Mouse (Mus musculus) ES-E14 (cell line): ENCODE results near the gene Tbcc. TPM values are rescaled to one million over a fixed set of nuclear protein-coding genes. Genes with fewer than 3 reads are reported as not detected.
A peak's percentile ranks its signal among the peaks of the same experiment; 100 is the strongest.

Experiments used
- DNase-seq: peaks from one replicate; pipeline ENCODE4 v3.0.0-alpha.2; 2013; ENCODE audit warnings: low read depth, low spot score
- H3K27ac ChIP-seq: 2 replicates; pipeline ENCODE4 v1.5.1; 2012; ENCODE audit warnings: low read depth, mild to moderate bottlenecking, low read length, moderate library complexity, mixed read lengths; ENCODE audit not compliant: poor library complexity, insufficient read depth, severe bottlenecking
- H3K36me3 ChIP-seq: 2 replicates; pipeline ENCODE4 v1.6.1; 2012; ENCODE audit warnings: mild to moderate bottlenecking, low read length, moderate library complexity, mixed read lengths; ENCODE audit not compliant: control insufficient read depth, poor library complexity, insufficient read depth, severe bottlenecking
- H3K4me1 ChIP-seq, 2 experiments: fragments of 150-350 bp in 1 of 2; sonication (generic) in 1 of 2; 2 replicates each; pipeline ENCODE4 v1.6.1; 2012; ENCODE audit warnings: low read length in 2 of 2, mild to moderate bottlenecking in 1 of 2, mixed read lengths in 1 of 2; ENCODE audit not compliant: control insufficient read depth in 2 of 2, insufficient read depth in 2 of 2, poor library complexity in 1 of 2
- H3K4me3 ChIP-seq, 2 experiments: fragments of 150-350 bp in 1 of 2; sonication (generic) in 1 of 2; 2 replicates each; pipeline ENCODE4 v1.5.1; 2012; ENCODE audit warnings: low read length in 2 of 2, low read depth in 1 of 2, mild to moderate bottlenecking in 1 of 2, mixed read lengths in 1 of 2; ENCODE audit not compliant: insufficient read depth in 1 of 2, poor library complexity in 1 of 2, severe bottlenecking in 1 of 2
- H3K9ac ChIP-seq: 2 replicates; pipeline ENCODE4 v1.6.1; 2012; ENCODE audit warnings: low read depth, mild to moderate bottlenecking, low read length, mixed read lengths; ENCODE audit not compliant: poor library complexity, insufficient read depth, severe bottlenecking
- H3K9me3 ChIP-seq: fragments of 150-350 bp; sonication (generic); 2 replicates; pipeline ENCODE4 v1.6.1; 2012; ENCODE audit warnings: low read depth, mild to moderate bottlenecking, low read length; ENCODE audit not compliant: control insufficient read depth, insufficient read depth
- CHD2 ChIP-seq: IDR thresholded peaks from 2 replicates; pipeline ENCODE4 v1.6.1; 2014; ENCODE audit warnings: mild to moderate bottlenecking, low read depth, low read length, inconsistent platforms
- HCFC1 ChIP-seq: IDR thresholded peaks from 2 replicates; pipeline ENCODE4 v1.6.1; 2012; ENCODE audit warnings: low read length, inconsistent platforms, borderline replicate concordance; ENCODE audit not compliant: insufficient read depth
- MAFK ChIP-seq: IDR thresholded peaks from 2 replicates; pipeline ENCODE4 v1.6.1; 2014; ENCODE audit warnings: mild to moderate bottlenecking, low read depth, low read length, inconsistent platforms; ENCODE audit not compliant: insufficient read depth
- ZC3H11A ChIP-seq: IDR thresholded peaks from 2 replicates; pipeline ENCODE4 v1.6.1; 2012; ENCODE audit warnings: low read depth, mild to moderate bottlenecking, inconsistent platforms, low read length, borderline replicate concordance
- ZNF384 ChIP-seq: IDR thresholded peaks from 2 replicates; pipeline ENCODE4 v1.6.1; 2012; ENCODE audit warnings: low read depth, low read length, inconsistent platforms
- in situ Hi-C, 2 experiments: fragments of 600-800 bp; cut with MboI; formaldehyde crosslinking; loops; one replicate each; pipeline ENCODE4 v1.15.1; 2025; ENCODE audit warnings: low sequenced_read_pairs in 2 of 2, inconsistent platforms in 1 of 2; ENCODE audit not compliant: unreplicated experiment in 2 of 2
- total RNA-seq: library from RNA; depleted of rRNA; stranded (reverse); fragments of 300-350 nt; gene quantifications from 2 replicates; pipeline ENCODE4 v1.2.3, GENCODE M21; 2012

Tbcc gene
- total RNA-seq, 1 experiment = 30.0 TPM

GRCm38 (mm10) chr17:46854096-46854495 is 36.4 kb upstream of the Tbcc start:
- in situ Hi-C loops = no loop called here
- no peak for DNase-seq
- Histone ChIP-seq H3K9ac (no peak overlapping the region; the same call in 1 of the 2 replicates), H3K4me1 (peaks cover 4 to 15% of the 10 kb centered on the region in 2 experiments; a peak in 3 of 4 replicates), H3K27ac (no peak overlapping the region; the same call in 1 of the 2 replicates), H3K36me3 (no peaks in the 10 kb centered on the region; the same call in 1 of the 2 replicates), H3K4me3 (no peak overlapping the region), H3K9me3 (no peaks in the 10 kb centered on the region)
- no peak for TF ChIP-seq ZNF384
- TF ChIP-seq ZC3H11A = no peak
- no peak for TF ChIP-seq MAFK

- TF ChIP-seq ZNF384 = no peak
- TF ChIP-seq ZC3H11A = no peak
- no peak for TF ChIP-seq MAFK
- no peak for TF ChIP-seq HCFC1
- Histone ChIP-seq H3K9me3 (no peaks in the 10 kb centered on the region), H3K36me3 (no peaks in the 10 kb centered on the region), H3K27ac (peak overlapping the region; percentile 16; the same call in 1 of the 2 replicates), H3K4me3 (peak overlapping the region; percentile 18 to 94; a peak in 1 of 4 replicates), H3K4me1 (peaks cover 5 to 11% of the 10 kb centered on the region in 2 experiments; a peak in 3 of 4 replicates), H3K9ac (peak overlapping the region; percentile 52; the same call in 1 of the 2 replicates)
- no peak for DNase-seq
- in situ Hi-C loops = no loop called here
These were observed 35.8 kb upstream of the Tbcc start for GRCm38 (mm10) chr17:46854640-46855110.

- peak overlapping the region; percentile 77 to 94 for H3K4me3 ChIP-seq
- H3K9me3 ChIP-seq = no peaks in the 10 kb centered on the region
- no peaks in the 10 kb centered on the region for H3K36me3 ChIP-seq
- H3K9ac ChIP-seq = peak overlapping the region; percentile 86; the same call in 1 of the 2 replicates
- in situ Hi-C loops = no loop called here
- DNase-seq = no peak
- H3K4me1 ChIP-seq = peaks cover 5 to 11% of the 10 kb centered on the region in 2 experiments; a peak in 3 of 4 replicates
- no peak for TF ChIP-seq CHD2
- TF ChIP-seq MAFK = no peak
- TF ChIP-seq ZNF384 = no peak
- no peak for TF ChIP-seq ZC3H11A
- peak overlapping the region; percentile 97; the same call in 1 of the 2 replicates for H3K27ac ChIP-seq
These were observed 35.0 kb upstream of the Tbcc start for GRCm38 (mm10) chr17:46855328-46856106.

- no peak for DNase-seq
- Histone ChIP-seq H3K9ac (peak overlapping the region; percentile 86), H3K36me3 (no peaks in the 10 kb centered on the region), H3K9me3 (no peaks in the 10 kb centered on the region), H3K27ac (peak overlapping the region; percentile 97), H3K4me3 (peak overlapping the region; percentile 77 to 94), H3K4me1 (peaks cover 5 to 11% of the 10 kb centered on the region in 2 experiments; a peak in 3 of 4 replicates)
- in situ Hi-C loops = no loop called here
- TF ChIP-seq HCFC1 (no peak), CHD2 (no peak), MAFK (no peak), ZNF384 (no peak)
These were observed 34.4 kb upstream of the Tbcc start for GRCm38 (mm10) chr17:46856107-46856388.
